Mouse (Mus musculus) embryo, embryonic 11 days (tissue): ENCODE measurements around the gene Rap2b.

Source experiments
- DNase-seq: peaks from one replicate; pipeline ENCODE4 v3.0.0-alpha.2; 2015

Rap2b gene

GRCm38 (mm10) chr3:61361338-61361737 is at the start of gene Rap2b:
Rap2b (plus strand) TSS chr3:61361638.
- no peak for DNase-seq

GRCm38 (mm10) chr3:61315002-61315401 is 46.4 kb upstream of the Rap2b start:
- no peak for DNase-seq

DNA sequence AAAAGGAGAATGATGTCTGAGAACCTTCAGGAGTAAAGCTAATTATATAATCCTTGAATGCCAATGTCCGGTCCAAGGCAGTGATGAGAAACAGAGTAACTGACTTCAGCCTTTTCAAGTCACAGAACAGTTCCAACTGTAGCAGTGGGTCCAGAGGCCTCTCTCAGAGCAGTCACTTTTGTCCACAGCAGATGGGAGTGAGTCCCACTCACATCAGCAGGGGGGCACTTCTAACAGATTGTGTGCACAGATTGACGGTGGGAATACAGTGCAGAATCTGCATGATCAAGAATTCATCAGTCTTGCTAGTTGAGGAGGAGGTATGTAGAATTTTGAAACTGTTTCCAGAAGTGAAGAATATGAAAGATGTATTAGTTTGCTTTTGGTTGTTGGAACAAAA is 41.4 kb upstream of the Rap2b start:
- DNase-seq: no peak

GRCm38 (mm10) chr3:61321632-61322031 is 39.8 kb upstream of the Rap2b start:
- no peak for DNase-seq

GRCm38 (mm10) chr3:61336205-61336604 is 25.2 kb upstream of the Rap2b start:
- no peak for DNase-seq

- no peak for DNase-seq
These were observed 24.2 kb upstream of the Rap2b start for GRCm38 (mm10) chr3:61337230-61337629.

DNA sequence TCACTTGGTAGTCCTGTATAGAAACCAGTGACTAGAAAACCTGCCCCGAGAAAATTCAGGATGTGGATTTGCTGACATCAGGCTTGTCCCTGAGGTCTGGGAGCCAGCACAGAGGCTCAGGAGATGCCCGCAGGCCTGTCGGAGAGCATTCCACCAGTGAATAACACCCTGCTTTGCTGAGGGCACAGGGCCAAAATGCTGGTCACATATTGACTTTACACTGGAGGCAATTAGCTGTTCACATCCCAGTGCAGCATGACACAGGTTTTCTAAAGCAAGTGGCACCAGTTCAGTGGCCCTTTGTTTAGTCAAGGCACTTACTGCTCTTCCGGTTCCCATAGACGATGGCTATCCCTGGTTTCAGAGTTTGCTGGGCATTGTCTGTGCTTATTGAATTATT is 21.1 kb upstream of the Rap2b start:
- DNase-seq: no peak

GRCm38 (mm10) chr3:61344031-61344430 is 17.4 kb upstream of the Rap2b start:
- no peak for DNase-seq

- no peak for DNase-seq
These were observed 15.8 kb upstream of the Rap2b start for GRCm38 (mm10) chr3:61345636-61346035.

DNA sequence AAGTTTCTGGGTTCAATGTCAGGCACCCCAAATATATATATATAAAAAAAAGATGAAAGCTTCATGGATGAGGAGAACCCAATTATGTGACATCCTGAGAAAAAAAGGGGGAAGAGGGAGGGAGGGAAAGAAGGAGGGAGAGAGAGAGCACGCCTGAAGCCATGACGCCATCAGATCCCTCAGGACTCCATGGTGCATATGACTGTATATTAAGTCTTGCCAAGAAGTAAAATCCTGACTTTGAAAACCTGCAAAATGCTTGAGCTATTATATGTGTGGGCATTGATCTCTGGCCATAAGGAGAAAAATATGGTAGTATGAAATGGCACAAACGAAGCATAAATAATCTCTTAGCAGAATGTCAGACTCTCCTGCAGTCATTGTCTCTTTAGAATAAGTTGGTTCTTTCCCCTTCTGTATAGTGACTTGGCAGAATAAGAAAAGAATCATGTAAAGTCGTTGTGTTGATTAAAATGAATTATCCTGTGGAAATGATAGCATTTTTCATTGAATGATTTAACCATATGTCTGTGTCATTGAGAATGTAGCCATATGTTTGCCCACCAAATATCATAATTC is 13.3 kb upstream of the Rap2b start:
- DNase-seq: no peak

- DNase-seq: no peak
These were observed 12.0 kb upstream of the Rap2b start for GRCm38 (mm10) chr3:61349433-61349832.

- DNase-seq: no peak
These were observed 6.0 kb upstream of the Rap2b start for GRCm38 (mm10) chr3:61355464-61355863.

GRCm38 (mm10) chr3:61358107-61358506 is 3.3 kb upstream of the Rap2b start:
- no peak for DNase-seq

DNA sequence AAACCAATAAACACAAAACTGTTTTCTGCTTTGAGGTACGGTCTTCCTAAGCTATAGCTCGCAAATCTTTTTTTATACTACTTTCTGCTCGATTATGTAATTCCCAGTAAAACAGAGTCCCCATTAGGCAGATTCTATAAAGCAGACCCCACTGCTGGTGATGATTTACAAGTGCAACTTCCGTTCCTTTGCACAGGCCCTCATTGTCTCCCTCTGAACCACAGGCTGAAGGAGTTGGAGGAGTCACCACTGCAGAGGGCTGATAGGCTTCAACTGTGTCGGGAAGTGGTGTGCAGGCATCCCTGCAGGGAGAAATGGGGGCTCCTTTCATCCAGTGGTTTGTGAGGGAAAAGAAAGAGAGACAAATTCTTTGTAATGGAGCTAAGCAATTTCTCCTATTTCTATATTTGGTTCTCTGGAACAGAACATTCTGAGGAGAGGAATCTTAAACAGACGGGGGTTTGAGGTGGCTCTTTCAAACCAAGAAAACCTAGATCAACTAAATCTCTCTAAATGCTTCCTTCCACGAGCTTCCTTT is 2.6 kb upstream of the Rap2b start:
- DNase-seq: no peak

DNA sequence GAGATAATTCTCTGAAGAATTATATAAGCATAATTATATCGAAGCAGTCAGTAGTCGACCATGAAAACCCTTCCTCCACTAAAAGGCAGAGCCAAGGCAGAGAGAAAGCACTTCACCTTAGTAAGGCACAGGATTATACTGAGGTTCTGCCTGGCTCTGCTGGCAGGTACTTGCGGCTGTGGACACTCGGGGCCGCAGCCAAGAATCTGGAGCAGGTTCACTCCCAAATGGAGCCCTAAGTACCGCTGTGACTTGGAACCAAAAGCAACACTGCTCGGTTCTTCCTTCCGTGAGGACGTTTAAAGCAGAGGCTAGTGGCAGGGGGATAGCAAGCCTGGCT is 1.4 kb downstream of the Rap2b start:
- DNase-seq: no peak

GRCm38 (mm10) chr3:61363161-61363988 is 1.9 kb downstream of the Rap2b start:
- DNase-seq: peak; percentile 96

GRCm38 (mm10) chr3:61363989-61364660 is 2.7 kb downstream of the Rap2b start:
- peak; percentile 96 for DNase-seq

GRCm38 (mm10) chr3:61364661-61364977 is 3.2 kb downstream of the Rap2b start:
- no peak for DNase-seq

DNA sequence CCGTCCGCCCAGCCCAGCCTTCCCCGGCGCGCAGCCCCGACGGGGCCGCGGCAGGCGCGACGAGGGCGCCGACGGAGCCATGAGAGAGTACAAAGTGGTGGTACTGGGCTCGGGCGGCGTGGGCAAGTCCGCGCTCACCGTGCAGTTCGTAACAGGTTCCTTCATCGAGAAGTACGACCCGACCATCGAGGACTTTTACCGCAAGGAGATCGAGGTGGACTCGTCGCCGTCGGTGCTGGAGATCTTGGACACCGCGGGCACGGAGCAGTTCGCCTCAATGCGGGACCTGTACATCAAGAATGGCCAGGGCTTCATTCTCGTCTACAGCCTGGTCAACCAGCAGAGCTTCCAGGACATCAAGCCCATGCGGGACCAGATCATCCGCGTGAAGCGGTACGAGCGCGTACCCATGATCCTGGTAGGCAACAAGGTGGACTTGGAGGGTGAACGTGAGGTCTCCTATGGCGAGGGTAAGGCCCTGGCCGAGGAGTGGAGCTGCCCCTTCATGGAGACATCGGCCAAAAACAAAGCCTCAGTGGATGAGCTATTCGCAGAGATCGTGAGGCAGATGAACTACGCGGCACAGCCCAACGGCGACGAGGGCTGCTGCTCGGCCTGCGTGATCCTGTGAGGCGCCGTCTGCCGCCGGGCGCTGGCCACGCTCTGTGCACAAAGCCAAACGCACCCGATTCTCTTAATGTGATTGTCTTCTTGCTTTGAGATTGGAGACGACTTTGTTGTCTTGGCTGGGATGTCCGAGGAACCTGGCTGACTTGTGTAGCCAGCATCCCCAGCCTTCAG is 3.7 kb downstream of the Rap2b start:
- DNase-seq: peak; percentile 70

DNA sequence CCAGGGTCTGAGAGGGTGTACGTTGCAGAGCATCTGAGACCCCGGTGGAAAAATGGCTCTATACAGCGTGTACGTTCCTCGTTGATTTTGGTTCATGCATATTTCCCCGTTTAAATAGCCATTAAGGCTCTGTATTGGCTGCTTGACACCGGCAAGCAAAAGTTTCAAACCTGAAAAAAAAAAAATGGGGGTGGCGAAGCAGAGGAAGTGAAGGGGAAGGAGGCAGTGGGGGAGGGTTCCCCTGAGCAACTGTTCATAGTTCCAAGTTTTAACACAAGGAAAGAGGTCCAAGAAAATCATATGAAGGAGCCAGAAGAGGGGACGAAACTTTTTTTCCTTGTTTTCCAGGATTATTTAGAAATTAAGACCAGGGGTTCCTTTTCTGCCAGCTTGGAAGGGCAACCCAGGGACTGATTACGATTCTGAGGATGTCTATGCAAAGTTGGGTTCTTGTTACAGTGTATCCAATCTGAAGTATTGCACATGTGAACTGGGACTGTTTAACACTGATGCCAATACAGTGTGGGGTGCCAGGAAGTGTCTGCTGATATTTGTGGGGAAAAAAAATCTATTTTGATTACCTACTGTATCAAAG is 4.4 kb downstream of the Rap2b start, which contains the start of gene B430305J03Rik:
Gene B430305J03Rik, minus strand, starts transcription at position 173 of the 595 bp plus-strand sequence.
- DNase-seq: peak; percentile 41

DNA sequence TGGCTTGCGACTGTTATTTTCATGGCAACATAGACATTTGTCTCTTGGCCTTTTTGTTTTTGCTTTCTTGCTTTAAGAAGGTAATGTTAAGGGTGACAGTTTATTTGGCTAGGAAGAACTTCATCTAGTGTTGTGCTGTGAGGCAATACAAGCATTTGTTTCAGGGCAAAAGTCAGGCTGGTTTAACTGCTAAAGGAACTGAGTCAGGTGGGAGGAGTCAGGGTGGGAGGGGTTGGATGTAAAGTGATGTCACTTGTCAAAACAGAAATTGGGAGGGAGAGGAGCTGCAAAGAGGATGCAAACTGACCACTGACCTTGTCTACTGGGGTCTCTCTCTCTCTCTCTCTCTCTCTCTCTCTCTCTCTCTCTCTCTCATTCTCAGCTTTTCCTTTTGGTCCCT is 7.0 kb downstream of the Rap2b start:
- DNase-seq: no peak

GRCm38 (mm10) chr3:61376001-61376400 is 14.6 kb downstream of the Rap2b start:
- DNase-seq: no peak

GRCm38 (mm10) chr3:61386368-61386767 is 24.9 kb downstream of the Rap2b start:
- DNase-seq: no peak
